Mouse (Mus musculus): ENCODE measurements around the gene Fbxo27. TPM values are rescaled to one million over a fixed set of nuclear protein-coding genes. Genes with fewer than 3 reads are reported as not detected.
"Not testable (repeated sequence)": the region's sequence is repeated elsewhere in the genome, so short reads cannot be mapped to it uniquely, and the experiment has no call there.

Gene Fbxo27
- polyA plus RNA-seq, 1 experiment = not detected

DNA sequence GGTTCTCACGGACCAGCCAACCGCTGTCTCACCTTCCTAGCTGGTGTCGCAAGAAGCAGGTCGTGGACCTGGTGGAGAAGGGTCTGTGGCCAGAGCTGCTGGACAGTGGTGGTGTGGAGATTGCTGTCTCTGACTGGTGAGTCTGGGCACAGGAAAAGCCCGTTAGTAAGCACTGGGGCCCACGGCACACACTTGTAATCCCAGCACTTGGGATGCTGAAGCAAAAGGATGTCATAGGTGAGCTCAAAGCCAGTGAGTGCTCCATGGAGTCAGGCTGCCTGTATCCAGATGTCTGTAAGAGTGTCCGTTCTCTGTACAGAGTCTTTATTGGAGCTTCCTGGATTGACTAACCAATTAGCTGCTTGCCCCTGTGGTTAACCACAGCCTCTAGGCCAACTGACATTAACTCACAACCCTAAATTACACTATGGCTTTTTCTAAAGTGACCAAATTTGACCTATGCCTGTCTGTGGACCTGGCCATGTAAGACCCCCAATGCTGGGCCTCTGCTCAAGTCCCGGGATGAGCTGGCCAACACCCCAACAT lies 2.4 kb downstream of the Fbxo27 start:
- H3K4me3 ChIP-seq = no peak overlapping the region
- H3K79me2 ChIP-seq (ENCODE audit: control insufficient read depth, insufficient read depth) = no peaks in the 10 kb centered on the region
- H3ac ChIP-seq (ENCODE audit: control insufficient read depth, insufficient read length) = no peak overlapping the region
- no peaks in the 10 kb centered on the region for H3K36me3 ChIP-seq (ENCODE audit: control insufficient read depth, insufficient read depth)
- peaks cover 15% of the 10 kb centered on the region for H3K27me3 ChIP-seq (ENCODE audit: control insufficient read depth, insufficient read depth, insufficient read length)
- no peak overlapping the region for H3K4me2 ChIP-seq (ENCODE audit: low read depth)
- TF ChIP-seq USF1 (IDR thresholded peaks at IDR 0.05; ENCODE audit: low read depth) (no peak), SRF (IDR thresholded peaks at IDR 0.05; ENCODE audit: control insufficient read depth, insufficient read length, low read depth) (no peak), MAX (IDR thresholded peaks at IDR 0.05; ENCODE audit: low read depth) (no peak), POLR2AphosphoS2 (IDR thresholded peaks at IDR 0.05; ENCODE audit: insufficient read length, low read depth) (no peak), MYOD1 (IDR thresholded peaks at IDR 0.05; ENCODE audit: control insufficient read depth in 1 of 3, insufficient read length in 2 of 3, low read depth in 2 of 3) (no peak), MYOG (IDR thresholded peaks at IDR 0.05; ENCODE audit: control insufficient read depth in 1 of 3, insufficient read depth in 1 of 3, insufficient read length in 2 of 3, low read depth in 2 of 3) (no peak), CEBPB (IDR thresholded peaks at IDR 0.05; ENCODE audit: insufficient read depth, poor library complexity, severe bottlenecking) (no peak), E2F4 (IDR thresholded peaks at IDR 0.05; ENCODE audit: insufficient read depth) (no peak), TCF3 (IDR thresholded peaks at IDR 0.05; ENCODE audit: insufficient read length, low read depth) (no peak), POLR2A (IDR thresholded peaks at IDR 0.05; ENCODE audit: insufficient read length, low read depth) (no peak), TCF12 (IDR thresholded peaks at IDR 0.05; ENCODE audit: insufficient read depth, poor library complexity, severe bottlenecking) (no peak), REST (IDR thresholded peaks at IDR 0.05; ENCODE audit: insufficient read depth, insufficient read length) (no peak)

DNA sequence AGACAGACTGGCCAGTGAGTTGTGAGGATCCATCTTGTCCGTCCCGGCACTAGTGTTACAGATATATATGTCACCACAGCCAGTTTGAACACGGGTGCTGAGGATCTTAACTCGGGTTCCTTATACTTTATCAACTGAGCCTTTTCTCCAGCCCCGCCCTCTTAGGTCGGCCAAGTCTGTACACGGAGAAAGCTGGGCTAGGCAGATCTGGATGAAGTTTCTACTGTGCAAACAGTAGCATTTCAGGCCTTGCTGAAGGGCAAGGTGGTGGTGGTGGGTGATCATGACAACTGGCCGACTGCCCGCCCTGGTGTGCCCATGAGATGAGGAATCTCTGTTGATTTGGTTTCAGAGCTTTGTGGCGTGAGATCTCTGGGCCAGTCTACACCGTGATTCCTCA lies 4.6 kb downstream of the Fbxo27 start:
- no peak overlapping the region for H3K4me2 ChIP-seq (ENCODE audit: low read depth)
- H3K4me3 ChIP-seq = no peak overlapping the region
- H3K79me2 ChIP-seq (ENCODE audit: control insufficient read depth, insufficient read depth) = no peaks in the 10 kb centered on the region
- peaks cover 9% of the 10 kb centered on the region for H3K27me3 ChIP-seq (ENCODE audit: control insufficient read depth, insufficient read depth, insufficient read length)
- no peak for TF ChIP-seq TCF12 (IDR thresholded peaks at IDR 0.05; ENCODE audit: insufficient read depth, poor library complexity, severe bottlenecking)
- no peak for TF ChIP-seq TCF3 (IDR thresholded peaks at IDR 0.05; ENCODE audit: insufficient read length, low read depth)
- TF ChIP-seq MYOD1 (IDR thresholded peaks at IDR 0.05; ENCODE audit: control insufficient read depth in 1 of 3, insufficient read length in 2 of 3, low read depth in 2 of 3) = no peak
- TF ChIP-seq POLR2A (IDR thresholded peaks at IDR 0.05; ENCODE audit: insufficient read length, low read depth) = no peak
- TF ChIP-seq SRF (IDR thresholded peaks at IDR 0.05; ENCODE audit: control insufficient read depth, insufficient read length, low read depth) = no peak
- TF ChIP-seq MAX (IDR thresholded peaks at IDR 0.05; ENCODE audit: low read depth) = no peak
- no peak for TF ChIP-seq USF1 (IDR thresholded peaks at IDR 0.05; ENCODE audit: low read depth)
- no peak for TF ChIP-seq E2F4 (IDR thresholded peaks at IDR 0.05; ENCODE audit: insufficient read depth)
- no peak for TF ChIP-seq REST (IDR thresholded peaks at IDR 0.05; ENCODE audit: insufficient read depth, insufficient read length)
- no peak for TF ChIP-seq MYOG (IDR thresholded peaks at IDR 0.05; ENCODE audit: control insufficient read depth in 1 of 3, insufficient read depth in 1 of 3, insufficient read length in 2 of 3, low read depth in 2 of 3)
- no peak for TF ChIP-seq CEBPB (IDR thresholded peaks at IDR 0.05; ENCODE audit: insufficient read depth, poor library complexity, severe bottlenecking)
- no peak for TF ChIP-seq POLR2AphosphoS2 (IDR thresholded peaks at IDR 0.05; ENCODE audit: insufficient read length, low read depth)
- H3K36me3 ChIP-seq (ENCODE audit: control insufficient read depth, insufficient read depth) = no peaks in the 10 kb centered on the region
- H3ac ChIP-seq (ENCODE audit: control insufficient read depth, insufficient read length) = no peak overlapping the region

DNA sequence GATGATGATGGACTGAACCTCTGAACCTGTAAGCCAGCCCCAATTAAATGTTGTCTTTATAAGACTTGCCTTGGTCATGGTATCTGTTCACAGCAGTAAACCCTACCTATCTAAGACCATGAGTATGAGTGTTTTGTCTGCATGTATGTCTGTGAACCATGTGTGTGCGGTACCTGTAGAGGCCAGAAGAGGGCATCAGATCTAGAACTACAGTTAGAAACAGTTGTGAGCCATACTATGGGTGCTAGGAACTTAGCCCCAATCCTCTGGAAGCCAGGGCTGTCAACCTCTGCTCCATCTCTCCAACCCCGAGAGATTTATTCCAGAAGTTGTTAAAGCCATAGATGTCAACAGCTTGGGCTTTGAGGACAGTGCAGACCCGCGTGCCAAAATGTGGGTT lies 7.6 kb downstream of the Fbxo27 start:
- Histone ChIP-seq H3K36me3 (ENCODE audit: control insufficient read depth, insufficient read depth) (no peaks in the 10 kb centered on the region), H3K79me2 (ENCODE audit: control insufficient read depth, insufficient read depth) (no peaks in the 10 kb centered on the region), H3K4me3 (no peak overlapping the region), H3ac (ENCODE audit: control insufficient read depth, insufficient read length) (no peak overlapping the region), H3K4me2 (ENCODE audit: low read depth) (no peak overlapping the region), H3K27me3 (ENCODE audit: control insufficient read depth, insufficient read depth, insufficient read length) (peaks cover 9% of the 10 kb centered on the region)
- TF ChIP-seq MYOG (IDR thresholded peaks at IDR 0.05; ENCODE audit: control insufficient read depth in 1 of 3, insufficient read depth in 1 of 3, insufficient read length in 2 of 3, low read depth in 2 of 3) = no peak
- TF ChIP-seq SRF (IDR thresholded peaks at IDR 0.05; ENCODE audit: control insufficient read depth, insufficient read length, low read depth) = no peak
- TF ChIP-seq USF1 (IDR thresholded peaks at IDR 0.05; ENCODE audit: low read depth) = no peak
- no peak for TF ChIP-seq MYOD1 (IDR thresholded peaks at IDR 0.05; ENCODE audit: control insufficient read depth in 1 of 3, insufficient read length in 2 of 3, low read depth in 2 of 3)
- no peak for TF ChIP-seq CEBPB (IDR thresholded peaks at IDR 0.05; ENCODE audit: insufficient read depth, poor library complexity, severe bottlenecking)
- no peak for TF ChIP-seq REST (IDR thresholded peaks at IDR 0.05; ENCODE audit: insufficient read depth, insufficient read length)
- TF ChIP-seq TCF3 (IDR thresholded peaks at IDR 0.05; ENCODE audit: insufficient read length, low read depth) = no peak
- no peak for TF ChIP-seq TCF12 (IDR thresholded peaks at IDR 0.05; ENCODE audit: insufficient read depth, poor library complexity, severe bottlenecking)
- no peak for TF ChIP-seq E2F4 (IDR thresholded peaks at IDR 0.05; ENCODE audit: insufficient read depth)

DNA sequence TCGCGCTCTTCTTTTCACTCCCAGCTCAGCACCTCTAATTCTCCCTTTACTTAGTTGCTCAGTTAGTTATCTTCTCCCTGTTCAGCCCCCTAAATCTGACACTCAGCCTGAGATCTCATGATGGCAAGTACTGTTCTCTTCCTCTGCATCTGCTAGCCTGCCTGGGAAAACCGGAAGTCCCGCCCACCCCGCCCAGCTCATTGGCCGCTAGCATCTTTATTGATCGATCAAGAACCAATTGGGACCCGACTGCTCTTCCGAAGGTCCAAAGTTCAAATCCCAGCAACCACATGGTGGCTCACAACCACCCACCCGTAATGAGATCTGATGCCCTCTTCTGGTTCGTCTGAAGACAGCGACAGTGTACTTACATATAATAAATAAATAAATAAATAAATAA lies 8.7 kb downstream of the Fbxo27 start:
- not testable (repeated sequence) for H3ac ChIP-seq (ENCODE audit: control insufficient read depth, insufficient read length); H3K79me2 ChIP-seq (ENCODE audit: control insufficient read depth, insufficient read depth); H3K36me3 ChIP-seq (ENCODE audit: control insufficient read depth, insufficient read depth); H3K27me3 ChIP-seq (ENCODE audit: control insufficient read depth, insufficient read depth, insufficient read length); H3K4me3 ChIP-seq; H3K4me2 ChIP-seq (ENCODE audit: low read depth)

DNA sequence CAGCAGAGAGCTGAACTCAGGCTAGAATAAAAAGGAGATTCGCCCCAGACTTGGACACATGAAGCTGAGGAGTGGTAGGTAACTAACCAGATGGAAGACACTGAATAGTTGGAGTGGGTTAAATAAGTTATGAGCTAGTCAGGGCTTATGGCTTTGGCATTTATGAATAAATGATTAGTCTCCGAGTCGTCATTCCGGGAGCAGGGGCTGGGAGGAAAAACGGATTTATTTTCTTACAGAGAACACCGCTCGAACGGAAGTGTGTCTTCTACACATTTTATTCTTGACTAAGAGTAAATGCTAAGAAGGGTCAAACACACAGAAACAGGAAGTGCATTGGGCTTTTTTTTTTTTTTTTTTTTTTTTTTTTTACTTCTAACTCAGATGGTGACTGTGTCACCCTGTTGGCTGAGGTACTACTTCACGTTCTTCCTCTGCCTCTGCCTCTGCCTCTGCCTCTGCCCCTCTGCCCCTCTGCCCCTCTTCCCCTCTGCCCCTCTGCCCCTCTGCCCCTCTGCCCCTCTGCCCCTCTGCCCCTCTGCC lies 10.0 kb downstream of the Fbxo27 start:
- Histone ChIP-seq H3K4me2 (ENCODE audit: low read depth) (no peak overlapping the region), H3K27me3 (ENCODE audit: control insufficient read depth, insufficient read depth, insufficient read length) (peaks cover 9% of the 10 kb centered on the region), H3K79me2 (ENCODE audit: control insufficient read depth, insufficient read depth) (no peaks in the 10 kb centered on the region), H3ac (ENCODE audit: control insufficient read depth, insufficient read length) (no peak overlapping the region), H3K4me3 (no peak overlapping the region), H3K36me3 (ENCODE audit: control insufficient read depth, insufficient read depth) (no peaks in the 10 kb centered on the region)
- TF ChIP-seq E2F4 (IDR thresholded peaks at IDR 0.05; ENCODE audit: insufficient read depth) (no peak), TCF12 (IDR thresholded peaks at IDR 0.05; ENCODE audit: insufficient read depth, poor library complexity, severe bottlenecking) (no peak), POLR2AphosphoS2 (IDR thresholded peaks at IDR 0.05; ENCODE audit: insufficient read length, low read depth) (no peak), MYOG (IDR thresholded peaks at IDR 0.05; ENCODE audit: control insufficient read depth in 1 of 3, insufficient read depth in 1 of 3, insufficient read length in 2 of 3, low read depth in 2 of 3) (no peak), REST (IDR thresholded peaks at IDR 0.05; ENCODE audit: insufficient read depth, insufficient read length) (no peak), MYOD1 (IDR thresholded peaks at IDR 0.05; ENCODE audit: control insufficient read depth in 1 of 3, insufficient read length in 2 of 3, low read depth in 2 of 3) (no peak)
